Mouse (Mus musculus) brain, embryonic 18.5 days (tissue): Measurements from ENCODE around the gene Nlrp9b.
"Not testable (repeated sequence)": the region's sequence is repeated elsewhere in the genome, so short reads cannot be mapped to it uniquely, and the experiment has no call there.

Experiments used
- DNase-seq: peaks from one replicate; pipeline ENCODE4 v3.0.0-alpha.2; 2012; ENCODE audit warnings: low read depth, low spot score

Gene Nlrp9b

GRCm38 (mm10) chr7:20122479-20122878 lies 131.2 kb downstream of the Nlrp9b start, which contains the start of gene Gm16442:
TSS of gene Gm16442 (minus strand) at chr7:20122579.
- not testable (repeated sequence) for DNase-seq
